Mouse (Mus musculus) heart, postnatal 14 days (tissue): Measurements from ENCODE around the gene Arhgap33. TPM values are rescaled to one million over a fixed set of nuclear protein-coding genes. Genes with fewer than 3 reads are reported as not detected.

ENCODE experiments used
- DNase-seq, 2 experiments: peaks; one replicate each; pipeline ENCODE4 v3.0.0; 2021 to 2022
- intact Hi-C: fragments of 180-260 bp; cut with DNase I; formaldehyde crosslinking; loops from one replicate; pipeline ENCODE4 v1.15.1; 2025
- total RNA-seq, 2 experiments: library from RNA; stranded (reverse); gene quantifications; 2 replicates each; pipeline ENCODE4 v1.2.3; 2021

Arhgap33 gene
- total RNA-seq, 2 experiments from 2014 or later: 2.7 to 3.2 TPM

- no peak for DNase-seq
- intact Hi-C loops: loop anchor here (5.0 kb wide), 1 partner anchor 62 kb away; the partner anchor contains the start of gene Prodh2
Measured at GRCm38 (mm10) chr7:30553810-30554584, 19.1 kb upstream of the Arhgap33 start.

- intact Hi-C loops: loop anchor here (5.0 kb wide), 1 partner anchor 61 kb away; the partner anchor contains the start of gene Prodh2
- peak; percentile 73 to 81 for DNase-seq
Measured at GRCm38 (mm10) chr7:30553021-30553589, 18.2 kb upstream of the Arhgap33 start.

GRCm38 (mm10) chr7:30552102-30553020 lies 17.5 kb upstream of the Arhgap33 start, which contains the start of the genes Hspb6 and Proser3:
Gene Hspb6, plus strand, starts transcription at chr7:30552178.
Gene Proser3, minus strand, starts transcription at chr7:30552299.
- intact Hi-C loops: loop anchor here (5.0 kb wide), 1 partner anchor 60 kb away; the partner anchor contains the start of gene Prodh2
- DNase-seq: peak; percentile 95 to 96

- no peak for DNase-seq
- intact Hi-C loops: loop anchor here (5.0 kb wide), 1 partner anchor 59 kb away; the partner anchor contains the start of gene Prodh2
Measured at GRCm38 (mm10) chr7:30551445-30552101, 16.7 kb upstream of the Arhgap33 start.

GRCm38 (mm10) chr7:30550603-30551002 lies 15.7 kb upstream of the Arhgap33 start:
- DNase-seq: no peak
- intact Hi-C loops: loop anchor here (5.0 kb wide), 1 partner anchor 58 kb away; the partner anchor contains the start of gene Prodh2

GRCm38 (mm10) chr7:30549880-30550279 lies 15.0 kb upstream of the Arhgap33 start:
- intact Hi-C loops: loop anchor here (5.0 kb wide), 1 partner anchor 58 kb away; the partner anchor contains the start of gene Prodh2
- no peak for DNase-seq

- no peak for DNase-seq
- intact Hi-C loops: no loop called here
Measured at GRCm38 (mm10) chr7:30544327-30544726, 9.5 kb upstream of the Arhgap33 start.

GRCm38 (mm10) chr7:30540572-30540971 lies 5.7 kb upstream of the Arhgap33 start:
- no peak for DNase-seq
- intact Hi-C loops: no loop called here

- DNase-seq: no peak
- intact Hi-C loops: no loop called here
Measured at GRCm38 (mm10) chr7:30533941-30534632, 773 bp downstream of the Arhgap33 start.

GRCm38 (mm10) chr7:30532931-30533330 lies 1.9 kb downstream of the Arhgap33 start:
- intact Hi-C loops: no loop called here
- peak; percentile 43 to 55 for DNase-seq

GRCm38 (mm10) chr7:30531291-30531815 lies 3.5 kb downstream of the Arhgap33 start:
- intact Hi-C loops: no loop called here
- peak in 1 of 2 experiments; percentile 1 for DNase-seq

- DNase-seq: no peak
- intact Hi-C loops: no loop called here
Measured at GRCm38 (mm10) chr7:30526981-30527380, 7.9 kb downstream of the Arhgap33 start.

- intact Hi-C loops: no loop called here
- no peak for DNase-seq
Measured at GRCm38 (mm10) chr7:30526399-30526798, 8.5 kb downstream of the Arhgap33 start.

- DNase-seq: no peak
- intact Hi-C loops: no loop called here
Measured at GRCm38 (mm10) chr7:30525954-30526353, 8.9 kb downstream of the Arhgap33 start.

- intact Hi-C loops: no loop called here
- DNase-seq: no peak
Measured at GRCm38 (mm10) chr7:30524487-30524886, 10.4 kb downstream of the Arhgap33 start.

GRCm38 (mm10) chr7:30522871-30523270 lies 12.0 kb downstream of the Arhgap33 start:
- DNase-seq: no peak
- intact Hi-C loops: no loop called here

- DNase-seq: no peak
- intact Hi-C loops: no loop called here
Measured at GRCm38 (mm10) chr7:30520856-30521255, 14.0 kb downstream of the Arhgap33 start.

- intact Hi-C loops: no loop called here
- DNase-seq: no peak
Measured at GRCm38 (mm10) chr7:30520396-30520795, 14.5 kb downstream of the Arhgap33 start.

GRCm38 (mm10) chr7:30518325-30518724 lies 16.5 kb downstream of the Arhgap33 start:
- no peak for DNase-seq
- intact Hi-C loops: no loop called here
